Mouse (Mus musculus): ENCODE results near the gene Sgms1.

- TF ChIP-seq CTCF (IDR thresholded peaks at IDR 0.05; ENCODE audit: control insufficient read depth, insufficient read depth, insufficient replicate concordance, low read depth, low read length): no peak
- TF ChIP-seq POLR2A (IDR thresholded peaks at IDR 0.05; ENCODE audit: control insufficient read depth, low read depth, low read length): no peak
These were observed 187.1 kb downstream of the Sgms1 start for GRCm38 (mm10) chr19:32202131-32203114.

Data from testis, adult 2 months (tissue).